Mouse (Mus musculus) liver, adult (tissue): ENCODE measurements at regions not wholly inside any gene's neighbourhood (a gene's known extent, or its start where the extent isn't known, plus 50 kb on each side); places are given as distances from the start of the nearest gene placed in this dataset.

Source experiments
- GATA4 ChIP-seq: IDR thresholded peaks from 2 replicates; pipeline ENCODE4 v1.6.1; 2014; ENCODE audit warnings: mild to moderate bottlenecking, low read length; ENCODE audit not compliant: insufficient replicate concordance

GRCm38 (mm10) chr10:126765648-126766047 is 135.5 kb downstream of the Atp23 start:
- no peak for TF ChIP-seq GATA4

- TF ChIP-seq GATA4, result no peak
These were observed 136.4 kb downstream of the Atp23 start for GRCm38 (mm10) chr10:126764740-126765139.

GRCm38 (mm10) chr10:126763976-126764375 is 137.2 kb downstream of the Atp23 start:
- no peak for TF ChIP-seq GATA4

GRCm38 (mm10) chr10:126758682-126759081 is 142.5 kb downstream of the Atp23 start:
- TF ChIP-seq GATA4, result no peak

- no peak for TF ChIP-seq GATA4
These were observed 148.0 kb downstream of the Atp23 start for GRCm38 (mm10) chr10:126753201-126753600.

- no peak for TF ChIP-seq GATA4
These were observed 148.5 kb downstream of the Atp23 start for GRCm38 (mm10) chr10:126752699-126753098.

- no peak for TF ChIP-seq GATA4
These were observed 152.3 kb downstream of the Atp23 start for GRCm38 (mm10) chr10:126748696-126749466.

GRCm38 (mm10) chr10:126734661-126735060 is 166.5 kb downstream of the Atp23 start:
- no peak for TF ChIP-seq GATA4

- no peak for TF ChIP-seq GATA4
These were observed 173.3 kb downstream of the Atp23 start for GRCm38 (mm10) chr10:126727840-126728239.

- TF ChIP-seq GATA4, result no peak
These were observed 183.2 kb downstream of the Atp23 start for GRCm38 (mm10) chr10:126717961-126718360.

GRCm38 (mm10) chr10:126711758-126712157 is 189.4 kb downstream of the Atp23 start:
- no peak for TF ChIP-seq GATA4

GRCm38 (mm10) chr10:126709219-126709917 is 191.8 kb downstream of the Atp23 start:
- TF ChIP-seq GATA4, result no peak

GRCm38 (mm10) chr10:126708730-126709129 is 192.4 kb downstream of the Atp23 start:
- no peak for TF ChIP-seq GATA4

GRCm38 (mm10) chr10:126708215-126708614 is 192.9 kb downstream of the Atp23 start:
- no peak for TF ChIP-seq GATA4

- no peak for TF ChIP-seq GATA4
These were observed 204.1 kb downstream of the Atp23 start for GRCm38 (mm10) chr10:126697086-126697485.

GRCm38 (mm10) chr10:126690914-126691673 is 210.1 kb downstream of the Atp23 start:
- no peak for TF ChIP-seq GATA4
